Mouse (Mus musculus) heart, adult 2 months (tissue): ENCODE results near the gene Il17d. TPM values are rescaled to one million over a fixed set of nuclear protein-coding genes. Genes with fewer than 3 reads are reported as not detected.

ENCODE experiments used
- DNase-seq, 2 experiments: peaks; one replicate each; pipeline ENCODE4 v3.0.0; 2021
- H3K27ac ChIP-seq: fragments of 200-600 bp; 2 replicates; pipeline ENCODE4 v1.8.1; 2022
- H3K27me3 ChIP-seq: fragments of 200-500 bp; 2 replicates; pipeline ENCODE4 v1.6.1; 2012; ENCODE audit warnings: mild to moderate bottlenecking, low read length, inconsistent platforms, mixed read lengths; ENCODE audit not compliant: control insufficient read depth, insufficient read depth
- H3K36me3 ChIP-seq: fragments of 200-500 bp; 2 replicates; pipeline ENCODE4 v1.6.1; 2012; ENCODE audit warnings: low read length, inconsistent platforms; ENCODE audit not compliant: control insufficient read depth, insufficient read depth
- H3K4me1 ChIP-seq: fragments of 200-500 bp; 2 replicates; pipeline ENCODE4 v1.6.1; 2011; ENCODE audit warnings: low read length; ENCODE audit not compliant: control insufficient read depth, insufficient read depth
- H3K4me3 ChIP-seq: fragments of 200-600 bp; 2 replicates; pipeline ENCODE4 v1.8.1; 2022
- H3K79me2 ChIP-seq: fragments of 200-500 bp; replicated peaks from 2 replicates; pipeline ENCODE4 v1.6.1; 2012; ENCODE audit warnings: mild to moderate bottlenecking, inconsistent platforms, low read length, moderate library complexity, mixed read lengths; ENCODE audit not compliant: control insufficient read depth, insufficient read depth
- H3K9ac ChIP-seq: fragments of 200-500 bp; 2 replicates; pipeline ENCODE4 v1.6.1; 2012; ENCODE audit warnings: low read depth, mild to moderate bottlenecking, control low read depth, inconsistent platforms, low read length, mixed read lengths
- CTCF ChIP-seq: fragments of 200-600 bp; IDR thresholded peaks from 2 replicates; pipeline ENCODE4 v1.8.1; 2022; ENCODE audit warnings: antibody characterized with exemption, mild to moderate bottlenecking, moderate library complexity
- EP300 ChIP-seq: fragments of 200-500 bp; IDR thresholded peaks from 2 replicates; pipeline ENCODE4 v1.6.1; 2011; ENCODE audit warnings: low read depth, low read length, control low read depth; ENCODE audit not compliant: insufficient read depth
- POLR2A ChIP-seq: fragments of 200-500 bp; IDR thresholded peaks from 2 replicates; pipeline ENCODE4 v1.6.1; 2011; ENCODE audit warnings: mild to moderate bottlenecking, low read depth, low read length, control low read depth; ENCODE audit not compliant: insufficient read depth
- WGBS: fragments of 180-500 bp; shearing (Covaris S2); methylation state at CpG from one replicate; pipeline ENCODE4 v1.1.7; 2018; 5-methylcytosine and 5-hydroxymethylcytosine counted together
- intact Hi-C: fragments of 180-260 bp; cut with DNase I; formaldehyde crosslinking; loops from one replicate; pipeline ENCODE4 v1.15.1; 2025
- long read RNA-seq: library from polyadenylated mRNA; stranded (forward); transcript quantifications from one replicate; pipeline ENCODE4 v2.0.0, GENCODE M21; 2021
- polyA plus RNA-seq: library from polyadenylated mRNA; depleted of rRNA; stranded (reverse); fragments of >200 nt; gene quantifications from 2 replicates; pipeline ENCODE4 v1.2.3, GENCODE M21; 2012; rRNA removed
- total RNA-seq, 2 experiments: library from RNA; stranded (reverse); gene quantifications; 2 replicates each; pipeline ENCODE4 v1.2.3; 2021

The Il17d gene
- total RNA-seq (1 to 10 TPM; 2.2 to 3.3 TPM), polyA plus RNA-seq (8.0 and 10.1 TPM in 2 replicates)
- long read RNA-seq, result 0 reads

- WGBS, result 5% methylated on average over 81 of the region's 104 CpGs
- Histone ChIP-seq H3K79me2 (no peaks in the 10 kb centered on the region), H3K4me1 (peaks cover 4% of the 10 kb centered on the region), H3K9ac (peak within 1 kb of the TSS; percentile 79), H3K27me3 (no peaks in the 10 kb centered on the region), H3K36me3 (no peaks in the 10 kb centered on the region), H3K4me3 (peak within 1 kb of the TSS; percentile 59), H3K27ac (no peak within 1 kb of the TSS; the same call in 1 of the 2 replicates)
- no peak for TF ChIP-seq EP300
- no peak for TF ChIP-seq CTCF
- peak; percentile 55 to 64 for DNase-seq
- intact Hi-C loops, result no loop called here
Measured at GRCm38 (mm10) chr14:57524671-57525387, at the start of gene Il17d. Gene Il17d (plus strand): TSS chr14:57524777.

- Histone ChIP-seq H3K27me3 (no peaks in the 10 kb centered on the region), H3K4me3 (no peak overlapping the region), H3K27ac (no peak overlapping the region), H3K4me1 (no peaks in the 10 kb centered on the region), H3K9ac (no peak overlapping the region), H3K79me2 (no peaks in the 10 kb centered on the region), H3K36me3 (no peaks in the 10 kb centered on the region)
- TF ChIP-seq CTCF (no peak), POLR2A (no peak), EP300 (no peak)
- intact Hi-C loops, result loop anchor here (10.0 kb wide), 1 partner anchor 100 kb away; no protein-coding TSS in a partner anchor
- DNase-seq, result no peak
- 66% methylated on average over 2 of the region's 2 CpGs for WGBS
Measured at GRCm38 (mm10) chr14:57475057-57475456, 49.5 kb upstream of the Il17d start.

- Histone ChIP-seq H3K27me3 (no peaks in the 10 kb centered on the region), H3K9ac (no peak overlapping the region), H3K79me2 (no peaks in the 10 kb centered on the region), H3K36me3 (no peaks in the 10 kb centered on the region), H3K4me1 (no peaks in the 10 kb centered on the region), H3K4me3 (no peak overlapping the region), H3K27ac (no peak overlapping the region)
- 93% methylated on average over 2 of the region's 2 CpGs for WGBS
- intact Hi-C loops, result no loop called here
- no peak for DNase-seq
- TF ChIP-seq POLR2A (no peak), CTCF (no peak), EP300 (no peak)
Measured at GRCm38 (mm10) chr14:57482262-57482661, 42.3 kb upstream of the Il17d start.

- Histone ChIP-seq H3K36me3 (no peaks in the 10 kb centered on the region), H3K9ac (no peak overlapping the region), H3K4me3 (no peak overlapping the region), H3K79me2 (no peaks in the 10 kb centered on the region), H3K4me1 (no peaks in the 10 kb centered on the region), H3K27me3 (no peaks in the 10 kb centered on the region), H3K27ac (no peak overlapping the region)
- intact Hi-C loops, result no loop called here
- no peak for DNase-seq
- 91% methylated on average over 6 of the region's 6 CpGs for WGBS
- no peak for TF ChIP-seq CTCF
- no peak for TF ChIP-seq EP300
- no peak for TF ChIP-seq POLR2A
Measured at GRCm38 (mm10) chr14:57484183-57484582, 40.4 kb upstream of the Il17d start.

GRCm38 (mm10) chr14:57489696-57490095 lies 34.9 kb upstream of the Il17d start:
- H3K36me3 ChIP-seq, result no peaks in the 10 kb centered on the region
- no peak overlapping the region for H3K4me3 ChIP-seq
- TF ChIP-seq EP300 (no peak), POLR2A (no peak), CTCF (no peak)
- 78% methylated on average over 3 of the region's 3 CpGs for WGBS
- H3K9ac ChIP-seq, result no peak overlapping the region
- H3K27ac ChIP-seq, result no peak overlapping the region
- no peaks in the 10 kb centered on the region for H3K27me3 ChIP-seq
- intact Hi-C loops, result no loop called here
- DNase-seq, result no peak
- no peaks in the 10 kb centered on the region for H3K4me1 ChIP-seq
- no peaks in the 10 kb centered on the region for H3K79me2 ChIP-seq

- H3K27me3 ChIP-seq, result no peaks in the 10 kb centered on the region
- 92% methylated on average over 2 of the region's 2 CpGs for WGBS
- H3K36me3 ChIP-seq, result no peaks in the 10 kb centered on the region
- no peak overlapping the region for H3K27ac ChIP-seq
- intact Hi-C loops, result no loop called here
- no peak overlapping the region for H3K4me3 ChIP-seq
- TF ChIP-seq CTCF, result no peak
- TF ChIP-seq EP300, result no peak
- no peak for TF ChIP-seq POLR2A
- no peaks in the 10 kb centered on the region for H3K4me1 ChIP-seq
- H3K79me2 ChIP-seq, result no peaks in the 10 kb centered on the region
- DNase-seq, result no peak
- no peak overlapping the region for H3K9ac ChIP-seq
Measured at GRCm38 (mm10) chr14:57493840-57494239, 30.7 kb upstream of the Il17d start.
